Mouse (Mus musculus): ENCODE measurements around the gene Cdk4.
A peak's percentile ranks its signal among the peaks of the same experiment; 100 is the strongest.

Cdk4 gene

DNA sequence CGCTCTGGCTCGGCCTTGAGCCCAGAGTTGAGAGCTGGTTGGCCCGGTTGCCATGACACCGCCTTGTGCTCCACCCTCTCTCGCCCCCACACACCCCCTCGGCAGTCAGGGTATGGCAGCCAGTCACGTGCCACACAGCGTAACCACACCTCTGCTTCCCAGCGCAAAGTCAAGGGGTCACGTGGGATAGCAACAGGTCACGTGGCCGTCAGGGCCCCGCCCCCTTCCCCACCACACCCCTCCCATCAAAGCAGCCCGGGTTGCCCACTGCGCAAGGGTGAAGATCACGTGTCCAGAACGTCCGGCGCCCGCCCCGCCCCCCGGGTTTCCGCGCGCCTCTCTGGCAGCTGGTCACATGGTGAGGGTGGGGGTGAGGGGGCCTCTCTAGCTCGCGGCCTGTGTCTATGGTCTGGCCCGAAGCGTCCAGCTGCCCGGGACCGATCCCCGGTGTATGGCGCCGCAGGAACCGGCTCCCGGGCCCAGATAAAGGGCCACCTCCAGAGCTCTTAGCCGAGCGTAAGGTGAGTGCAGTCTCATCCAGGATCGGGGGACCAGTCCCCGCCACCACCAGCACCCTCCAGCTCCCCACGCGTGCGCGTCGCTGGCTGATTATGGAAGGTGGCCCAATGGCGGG lies at the start of gene Cdk4:
Gene Cdk4, plus strand, starts transcription at position 296 of the 634 bp plus-strand sequence.
- peak; percentile 100 for DNase-seq (ENCODE audit: low read depth, low spot score)

GRCm38 (mm10) chr10:127016488-127016887 lies 46.8 kb upstream of the Cdk4 start:
- no peak for DNase-seq (ENCODE audit: low read depth, low spot score)

DNA sequence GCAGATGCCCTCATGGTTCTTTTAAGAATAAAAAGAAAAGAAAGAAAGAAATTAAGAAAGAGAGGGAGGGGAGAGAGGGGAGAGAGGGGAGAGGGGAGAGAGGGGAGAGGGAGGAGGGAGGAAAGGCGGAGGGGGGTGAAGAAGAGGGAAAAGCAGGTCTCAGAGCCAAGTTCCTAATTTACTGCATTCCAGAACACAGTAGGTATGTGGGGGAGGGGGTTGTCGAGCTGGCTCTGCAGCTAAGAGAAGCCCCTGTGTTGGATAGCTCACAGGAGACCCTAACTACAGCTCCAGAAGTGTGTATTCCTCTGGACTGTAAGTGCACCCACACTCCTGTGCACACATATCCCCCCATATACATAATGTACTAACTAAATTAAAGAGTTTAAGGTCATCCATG lies 46.3 kb upstream of the Cdk4 start:
- DNase-seq (ENCODE audit: low read depth, low spot score): no peak

- DNase-seq (ENCODE audit: low read depth, low spot score): no peak
Measured at GRCm38 (mm10) chr10:127018422-127018821, 44.9 kb upstream of the Cdk4 start.

- DNase-seq (ENCODE audit: low read depth, low spot score): peak; percentile 98
Measured at GRCm38 (mm10) chr10:127030336-127031296, 32.7 kb upstream of the Cdk4 start, which contains the start of gene Tsfm. TSS of gene Tsfm (minus strand) at chr10:127030840.

DNA sequence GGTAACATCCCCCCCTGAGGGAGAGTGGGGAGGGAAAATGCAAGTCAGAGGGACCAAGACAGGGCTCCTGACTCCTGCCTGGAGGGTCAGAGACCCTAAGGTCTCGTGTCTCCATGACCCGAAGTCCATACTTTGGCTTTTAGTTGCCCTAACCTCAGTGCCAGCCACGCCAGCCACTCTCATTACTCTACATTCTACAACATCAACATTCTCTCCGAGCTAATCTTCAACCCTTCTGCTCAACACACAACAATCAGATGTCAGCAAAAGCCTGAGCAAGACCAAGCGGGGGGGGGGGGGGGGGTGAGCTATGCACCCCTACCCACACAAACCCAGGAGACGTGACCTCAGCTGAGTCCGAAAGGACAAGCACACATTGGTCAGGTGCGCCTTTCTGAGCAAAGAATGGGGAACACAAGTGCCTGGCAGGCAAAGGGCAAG lies 30.0 kb upstream of the Cdk4 start:
- DNase-seq (ENCODE audit: low read depth, low spot score): no peak

- no peak for DNase-seq (ENCODE audit: low read depth, low spot score)
Measured at GRCm38 (mm10) chr10:127036273-127036672, 27.1 kb upstream of the Cdk4 start.

DNA sequence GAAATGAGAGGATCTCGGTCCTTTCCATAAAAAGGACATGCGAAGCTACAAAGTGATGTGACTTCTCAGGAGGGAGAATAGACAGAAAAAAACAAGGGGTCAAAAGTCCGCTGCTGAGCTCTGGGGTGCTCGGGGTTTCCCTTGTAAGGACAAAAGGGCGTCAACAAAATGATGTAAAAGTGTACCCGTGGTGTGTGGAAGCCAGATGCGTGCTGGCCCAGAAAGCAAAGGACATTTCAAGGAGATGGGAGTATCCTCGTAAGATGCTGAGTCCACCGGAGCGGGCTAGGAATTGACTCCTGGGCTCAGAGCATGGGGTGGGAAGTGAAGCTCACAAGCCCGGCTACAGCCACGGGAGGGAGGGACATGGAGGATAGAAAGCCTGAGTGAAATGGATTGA lies 25.7 kb upstream of the Cdk4 start:
- no peak for DNase-seq (ENCODE audit: low read depth, low spot score)

DNA sequence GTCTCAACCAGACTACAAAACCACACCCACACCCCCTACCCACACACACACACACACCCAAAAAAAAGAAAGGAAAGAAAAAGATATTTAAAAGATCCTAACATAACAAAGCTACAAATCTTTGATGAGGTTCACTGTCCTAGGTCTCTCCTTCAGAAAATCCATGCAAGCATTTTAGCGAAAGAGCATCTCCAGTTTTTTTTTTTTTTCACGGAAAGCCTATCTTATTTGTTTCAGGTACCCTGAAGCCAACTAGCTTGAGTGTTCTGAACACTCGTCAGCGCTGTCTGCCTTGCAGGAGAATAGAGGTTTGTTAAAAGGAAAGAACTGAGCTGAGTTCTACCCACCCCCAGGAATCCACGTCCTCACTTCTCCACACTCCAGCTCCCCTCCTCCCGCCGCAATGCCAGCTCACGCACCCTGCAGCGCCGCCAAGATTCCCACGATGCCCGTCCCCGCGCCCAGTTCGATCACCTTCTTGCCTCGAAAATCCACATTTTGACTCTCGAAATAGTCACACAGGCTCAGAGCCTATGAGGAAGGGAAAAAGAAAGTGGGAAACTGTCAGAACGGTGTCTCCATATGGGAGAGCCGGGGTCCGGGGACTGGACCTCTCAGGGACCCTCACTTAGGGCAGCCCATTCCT lies 22.6 kb upstream of the Cdk4 start:
- DNase-seq (ENCODE audit: low read depth, low spot score): peak; percentile 63

GRCm38 (mm10) chr10:127041274-127041766 lies 22.0 kb upstream of the Cdk4 start, which contains the start of the genes Mettl1 and Eef1akmt3:
TSS of gene Mettl1 (plus strand) at chr10:127041414.
TSS of gene Eef1akmt3 (minus strand) at chr10:127041513.
- no peak for DNase-seq (ENCODE audit: low read depth, low spot score)

- peak; percentile 92 for DNase-seq (ENCODE audit: low read depth, low spot score)
Measured at GRCm38 (mm10) chr10:127041774-127042338, 21.5 kb upstream of the Cdk4 start.

DNA sequence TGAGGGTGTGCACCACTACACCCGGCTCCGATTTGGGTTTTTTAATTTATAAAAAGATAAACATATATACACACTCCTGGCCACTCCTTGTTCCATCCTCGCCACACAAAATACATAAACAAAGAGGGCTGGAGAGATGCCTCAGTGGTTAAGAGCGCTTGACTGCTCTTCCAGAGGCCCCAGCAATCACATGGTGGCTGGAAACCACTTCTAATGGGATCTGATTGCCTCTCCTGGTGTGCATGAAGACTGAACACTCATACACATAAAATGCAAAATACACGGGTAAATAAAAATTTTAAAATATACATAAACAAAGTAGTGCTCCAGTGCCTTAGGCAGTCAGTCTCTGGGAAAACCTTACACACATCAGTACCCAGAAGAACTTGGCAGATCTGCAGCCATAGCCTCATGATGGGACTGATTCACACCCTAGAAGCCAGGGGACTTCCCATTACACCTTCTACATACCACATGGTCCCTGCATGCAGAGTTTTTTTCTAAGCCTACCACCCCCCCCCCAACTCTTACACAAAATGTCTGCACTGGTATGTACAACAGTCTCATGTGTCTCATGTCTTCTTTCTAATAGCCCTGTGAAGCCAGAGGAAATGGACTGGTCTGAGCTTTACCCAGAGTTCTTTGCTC lies 20.7 kb upstream of the Cdk4 start:
- no peak for DNase-seq (ENCODE audit: low read depth, low spot score)

DNA sequence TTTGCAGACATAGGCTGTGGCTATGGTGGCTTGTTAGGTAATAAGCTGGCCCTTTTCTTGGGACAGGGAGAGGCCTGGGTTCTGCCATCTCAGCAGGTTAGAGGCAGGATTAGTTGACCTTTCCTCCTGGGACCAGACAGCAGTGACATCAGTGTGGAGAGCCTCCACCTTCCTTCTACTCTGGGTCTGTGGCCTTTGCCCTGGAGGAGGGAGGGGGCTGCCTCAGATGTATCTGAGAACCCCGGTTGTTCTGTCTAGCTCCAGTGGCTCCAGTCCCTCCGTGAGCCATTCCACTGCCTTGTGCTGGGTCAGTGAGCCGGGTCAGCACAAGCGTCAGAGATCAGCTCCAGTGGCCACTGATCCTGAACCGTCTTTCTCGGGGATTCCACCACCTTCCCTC lies 20.1 kb upstream of the Cdk4 start:
- no peak for DNase-seq (ENCODE audit: low read depth, low spot score)

- no peak for DNase-seq (ENCODE audit: low read depth, low spot score)
Measured at GRCm38 (mm10) chr10:127047954-127048353, 15.4 kb upstream of the Cdk4 start, which contains the start of gene Cyp27b1. TSS of gene Cyp27b1 (plus strand) at chr10:127048250.

GRCm38 (mm10) chr10:127048608-127049394 lies 14.5 kb upstream of the Cdk4 start:
- peak; percentile 53 for DNase-seq (ENCODE audit: low read depth, low spot score)

DNA sequence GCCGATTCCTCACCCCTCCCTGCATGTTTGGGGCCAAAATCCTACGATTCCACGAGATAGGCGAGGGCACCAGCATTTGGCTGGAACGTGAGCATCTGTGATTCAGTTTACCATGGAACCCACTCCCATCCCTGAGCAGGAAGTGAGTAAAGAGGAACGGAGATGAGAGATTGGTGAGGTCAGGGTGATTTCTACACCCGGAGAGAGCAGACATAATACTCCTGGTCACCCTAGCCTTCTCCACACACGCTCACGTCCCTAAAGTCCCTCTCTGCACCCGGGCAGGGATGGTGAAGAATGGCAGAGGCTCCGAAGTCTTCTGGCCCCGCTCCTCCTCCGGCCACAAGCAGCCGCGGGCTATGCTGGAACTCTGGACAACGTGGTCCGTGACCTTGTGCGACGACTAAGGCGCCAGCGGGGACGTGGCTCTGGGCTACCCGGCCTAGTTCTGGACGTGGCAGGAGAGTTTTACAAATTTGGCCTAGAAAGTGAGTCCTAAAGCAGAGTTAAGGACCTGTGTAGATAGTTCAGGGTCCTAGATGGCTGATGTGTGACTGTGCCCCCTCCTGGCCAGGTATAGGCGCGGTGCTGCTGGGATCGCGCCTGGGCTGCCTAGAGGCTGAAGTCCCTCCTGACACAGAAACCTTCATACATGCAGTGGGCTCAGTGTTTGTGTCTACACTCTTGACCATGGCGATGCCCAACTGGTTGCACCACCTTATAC lies 13.8 kb upstream of the Cdk4 start:
- no peak for DNase-seq (ENCODE audit: low read depth, low spot score)

DNA sequence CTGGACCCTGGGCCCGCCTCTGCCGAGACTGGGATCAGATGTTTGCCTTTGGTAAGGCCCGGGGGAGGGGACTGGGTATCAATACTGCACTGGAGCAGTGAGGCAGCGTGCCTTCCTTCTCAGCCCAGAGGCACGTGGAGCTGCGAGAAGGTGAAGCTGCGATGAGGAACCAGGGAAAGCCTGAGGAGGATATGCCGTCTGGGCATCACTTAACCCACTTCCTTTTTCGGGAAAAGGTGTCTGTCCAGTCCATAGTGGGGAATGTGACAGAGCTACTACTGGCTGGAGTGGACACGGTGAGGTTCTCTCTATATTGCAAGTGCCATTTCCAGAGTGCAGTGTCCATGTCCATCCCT lies 13.2 kb upstream of the Cdk4 start:
- DNase-seq (ENCODE audit: low read depth, low spot score): no peak

DNA sequence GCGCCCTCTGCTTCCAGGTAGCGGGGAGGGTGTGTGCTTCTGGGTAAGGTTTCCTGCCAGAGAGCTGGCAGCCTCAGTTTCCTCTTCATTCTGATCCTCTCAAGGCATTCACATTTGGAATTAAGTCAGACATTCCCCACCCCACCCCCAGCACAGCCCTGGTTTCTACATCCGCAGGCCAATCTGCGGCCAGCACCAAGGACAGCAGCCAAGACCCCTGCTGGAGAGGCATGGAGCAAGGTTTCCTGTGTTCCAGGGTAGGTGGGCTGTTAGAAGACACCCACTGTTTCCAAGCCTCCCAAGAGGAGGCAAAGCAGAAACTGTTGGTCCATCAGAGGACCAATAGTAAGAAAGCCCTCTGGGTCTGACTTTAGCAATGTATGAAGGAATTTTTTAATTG lies 8.7 kb upstream of the Cdk4 start:
- no peak for DNase-seq (ENCODE audit: low read depth, low spot score)

GRCm38 (mm10) chr10:127055406-127055805 lies 7.9 kb upstream of the Cdk4 start:
- no peak for DNase-seq (ENCODE audit: low read depth, low spot score)

- DNase-seq (ENCODE audit: low read depth, low spot score): no peak
Measured at GRCm38 (mm10) chr10:127056490-127056889, 6.8 kb upstream of the Cdk4 start.
